ENCODE assay signal across 22 mouse cellular contexts in the genomic region with DNA sequence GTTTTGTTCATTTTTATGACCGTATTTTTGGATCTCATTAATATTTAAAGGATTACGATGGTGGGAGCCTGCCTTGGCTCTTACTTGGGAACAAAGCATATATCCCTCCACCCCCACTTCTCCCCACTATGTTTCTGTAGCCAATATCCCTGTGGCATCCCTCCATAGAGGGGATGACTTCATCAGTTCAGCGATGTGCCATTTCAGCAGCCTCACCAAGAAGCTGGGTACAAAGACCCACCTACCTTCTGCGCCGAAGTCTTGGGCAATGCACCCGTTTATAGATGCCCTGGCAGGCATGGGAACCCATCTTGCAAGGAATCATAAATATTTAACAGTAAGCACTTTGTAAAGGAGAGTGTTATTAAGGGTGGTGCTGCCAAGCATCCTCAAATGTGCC.
"Had no signal": no experiment of that assay in that cellular context is flagged by ENCODE, and none has a peak within 500 bp of the region (broad histone marks: within the 10 kb centered on the region; RNA-seq: fewer than 3 reads in every experiment).

No protein-coding gene starts in this region.

- H3K9ac ChIP-seq: heart, embryonic 12.5 days; hindbrain, embryonic 12.5 days; hindbrain, embryonic 14.5 days; intestine, embryonic 15.5 days; limb, embryonic 13.5 days; limb, embryonic 15.5 days; liver, embryonic 12.5 days had no signal

- H3K36me3 ChIP-seq: heart, embryonic 10.5 days; heart, embryonic 12.5 days; hindbrain, embryonic 10.5 days; hindbrain, embryonic 12.5 days; intestine, embryonic 15.5 days; limb, embryonic 13.5 days; limb, embryonic 15.5 days; liver, embryonic 12.5 days had no signal

- H3K4me2 ChIP-seq: heart, embryonic 12.5 days; hindbrain, embryonic 12.5 days; hindbrain, embryonic 14.5 days; intestine, embryonic 15.5 days; limb, embryonic 13.5 days; limb, embryonic 15.5 days; liver, embryonic 12.5 days had no signal

- H3K4me3 ChIP-seq: gastrocnemius, adult 2 months; heart, embryonic 10.5 days; heart, embryonic 12.5 days; hindbrain, embryonic 10.5 days; hindbrain, embryonic 12.5 days; intestine, embryonic 15.5 days; left cerebral cortex, adult 2 months; limb, embryonic 13.5 days; limb, embryonic 15.5 days; liver, embryonic 12.5 days had no signal

- H3K27ac ChIP-seq: gastrocnemius, adult 2 months; heart, embryonic 10.5 days; hindbrain, embryonic 12.5 days; hindbrain, embryonic 14.5 days; intestine, embryonic 15.5 days; left cerebral cortex, adult 2 months; limb, embryonic 13.5 days; limb, embryonic 15.5 days; liver, embryonic 12.5 days had no signal

- H3K27me3 ChIP-seq: heart, embryonic 12.5 days; hindbrain, embryonic 12.5 days; intestine, embryonic 15.5 days; limb, embryonic 15.5 days; liver, embryonic 12.5 days had no signal

- H3K4me1 ChIP-seq: heart, embryonic 10.5 days; heart, embryonic 12.5 days; hindbrain, embryonic 12.5 days; intestine, embryonic 15.5 days; limb, embryonic 13.5 days; limb, embryonic 15.5 days; liver, embryonic 12.5 days had no signal

- ATAC-seq: forebrain, embryonic 16.5 days; hindbrain, embryonic 16.5 days; inflammation-experienced regulatory T-cells, adult 6 months; intestine, embryonic 15.5 days; intestine, postnatal 0 days; liver, embryonic 12.5 days had no signal

- H3K9me3 ChIP-seq: heart, embryonic 10.5 days; heart, embryonic 12.5 days; hindbrain, embryonic 10.5 days; hindbrain, embryonic 12.5 days; intestine, embryonic 15.5 days; limb, embryonic 13.5 days; limb, embryonic 15.5 days; liver, embryonic 12.5 days had no signal

- DNase-seq: gastrocnemius, adult 2 months; gastrocnemius, postnatal 10 days; gastrocnemius, postnatal 25 days; kidney, adult 18-20 months; kidney, adult 8-10 months; kidney, postnatal 10 days; kidney, postnatal 25 days; kidney, postnatal 4 days had no signal
